Comparison of ENCODE assay signal across 11 mouse cellular contexts in genomic region chr7:39632836-39633235, GRCm38 (mm10).
DNase-seq lines count a peak whose midpoint lies in the region; ATAC-seq lines count a peak whose summit lies in the region.
"Had no signal": no experiment of that assay in that cellular context is flagged by ENCODE, and none has a peak within 500 bp of the region (broad histone marks: within the 10 kb centered on the region; RNA-seq: fewer than 3 reads in every experiment).

No protein-coding gene starts in this region.

- no peaks in the 10 kb centered on the region for H3K4me1 ChIP-seq in embryonic facial prominence, embryonic 14.5 days (ENCODE audit: control insufficient read depth, insufficient read depth, low read length)
- H3K4me1 ChIP-seq in embryonic facial prominence, embryonic 10.5 days = no peaks in the 10 kb centered on the region
- H3K4me1 ChIP-seq in hindbrain, embryonic 16.5 days (ENCODE audit: control insufficient read depth, insufficient read depth, low read depth, low read length) = no peaks in the 10 kb centered on the region
- no peaks in the 10 kb centered on the region for H3K4me1 ChIP-seq in intestine, embryonic 16.5 days (ENCODE audit: control insufficient read depth, insufficient read depth, low read length)
- H3K4me1 ChIP-seq: stomach, embryonic 15.5 days had no signal

- H3K4me2 ChIP-seq in embryonic facial prominence, embryonic 14.5 days (ENCODE audit: low read depth, low read length) = no peak overlapping the region
- no peak overlapping the region for H3K4me2 ChIP-seq in hindbrain, embryonic 16.5 days (ENCODE audit: low read length)
- H3K4me2 ChIP-seq in intestine, embryonic 16.5 days (ENCODE audit: low read depth, low read length) = no peak overlapping the region
- H3K4me2 ChIP-seq: stomach, embryonic 15.5 days had no signal

- DNase-seq in embryonic facial prominence, embryonic 14.5 days (ENCODE audit: low spot score) = peak; percentile 39
- DNase-seq in embryonic facial prominence, embryonic 10.5 days (ENCODE audit: low spot score) = no peak
- peak; percentile 17 for DNase-seq in layer of hippocampus, adult 11-12 months (ENCODE audit: low spot score)
- no peak for DNase-seq in layer of hippocampus, postnatal 25 days (ENCODE audit: extremely low spot score in 1 of 2, low spot score in 1 of 2)
- peak; percentile 73 for DNase-seq in Muller cell, postnatal 12 days (ENCODE audit: inconsistent ontology term)
- no peak for DNase-seq in urinary bladder, postnatal 36 days (ENCODE audit: low spot score in 2 of 2)
- DNase-seq: lung, postnatal 36 days had no signal

- H3K36me3 ChIP-seq in embryonic facial prominence, embryonic 14.5 days (ENCODE audit: control insufficient read depth, insufficient read depth, low read length) = no peaks in the 10 kb centered on the region
- H3K36me3 ChIP-seq in embryonic facial prominence, embryonic 10.5 days (replicated peaks) = no peaks in the 10 kb centered on the region
- no peaks in the 10 kb centered on the region for H3K36me3 ChIP-seq in hindbrain, embryonic 16.5 days (ENCODE audit: control insufficient read depth, insufficient read depth, low read length)
- H3K36me3 ChIP-seq in intestine, embryonic 16.5 days (ENCODE audit: control insufficient read depth, insufficient read depth, low read length) = no peaks in the 10 kb centered on the region
- H3K36me3 ChIP-seq: stomach, embryonic 15.5 days had no signal

- 36% methylated on average over 3 of the region's 3 CpGs for WGBS in embryonic facial prominence, embryonic 14.5 days
- 52% methylated on average over 3 of the region's 3 CpGs for WGBS in embryonic facial prominence, embryonic 10.5 days
- 15% methylated on average over 3 of the region's 3 CpGs for WGBS in hindbrain, embryonic 16.5 days
- WGBS in intestine, embryonic 16.5 days = 46% methylated on average over 3 of the region's 3 CpGs

- no peaks in the 10 kb centered on the region for H3K9me3 ChIP-seq in embryonic facial prominence, embryonic 14.5 days (ENCODE audit: control insufficient read depth, low read length)
- no peaks in the 10 kb centered on the region for H3K9me3 ChIP-seq in embryonic facial prominence, embryonic 10.5 days
- no peaks in the 10 kb centered on the region for H3K9me3 ChIP-seq in hindbrain, embryonic 16.5 days (ENCODE audit: control insufficient read depth, low read length)
- H3K9me3 ChIP-seq in intestine, embryonic 16.5 days (ENCODE audit: control insufficient read depth, low read length) = no peaks in the 10 kb centered on the region
- H3K9me3 ChIP-seq: stomach, embryonic 15.5 days had no signal

- no peak overlapping the region for H3K27ac ChIP-seq in embryonic facial prominence, embryonic 14.5 days (replicated peaks; ENCODE audit: low read depth, low read length)
- H3K27ac ChIP-seq in embryonic facial prominence, embryonic 10.5 days (replicated peaks) = no peak overlapping the region
- no peak overlapping the region for H3K27ac ChIP-seq in hindbrain, embryonic 16.5 days (ENCODE audit: low read depth, low read length)
- no peak overlapping the region for H3K27ac ChIP-seq in intestine, embryonic 16.5 days (ENCODE audit: low read length)
- H3K27ac ChIP-seq: stomach, embryonic 15.5 days had no signal

- no peak overlapping the region for H3K9ac ChIP-seq in embryonic facial prominence, embryonic 14.5 days (ENCODE audit: low read depth, low read length)
- no peak overlapping the region for H3K9ac ChIP-seq in hindbrain, embryonic 16.5 days (ENCODE audit: low read depth, low read length)
- no peak overlapping the region for H3K9ac ChIP-seq in intestine, embryonic 16.5 days (ENCODE audit: low read depth, low read length)
- H3K9ac ChIP-seq: stomach, embryonic 15.5 days had no signal

- no peaks in the 10 kb centered on the region for H3K27me3 ChIP-seq in embryonic facial prominence, embryonic 14.5 days (replicated peaks; ENCODE audit: control insufficient read depth, insufficient read depth, low read length)
- H3K27me3 ChIP-seq in embryonic facial prominence, embryonic 10.5 days (replicated peaks; ENCODE audit: low read depth, poor library complexity, severe bottlenecking) = no peaks in the 10 kb centered on the region
- no peaks in the 10 kb centered on the region for H3K27me3 ChIP-seq in hindbrain, embryonic 16.5 days (replicated peaks; ENCODE audit: control insufficient read depth, insufficient read depth, low read length)
- no peaks in the 10 kb centered on the region for H3K27me3 ChIP-seq in intestine, embryonic 16.5 days (replicated peaks; ENCODE audit: control insufficient read depth, insufficient read depth, low read length)
- H3K27me3 ChIP-seq: stomach, embryonic 15.5 days had no signal

- H3K4me3 ChIP-seq in embryonic facial prominence, embryonic 14.5 days (ENCODE audit: low read depth, low read length) = no peak overlapping the region
- no peak overlapping the region for H3K4me3 ChIP-seq in embryonic facial prominence, embryonic 10.5 days
- H3K4me3 ChIP-seq in hindbrain, embryonic 16.5 days (ENCODE audit: low read length) = no peak overlapping the region
- no peak overlapping the region for H3K4me3 ChIP-seq in intestine, embryonic 16.5 days (ENCODE audit: low read length)
- H3K4me3 ChIP-seq: stomach, embryonic 15.5 days had no signal

- 0 out of 2 replicates have a peak, but pooled peaks have one; percentile 30 for ATAC-seq in embryonic facial prominence, embryonic 14.5 days (ENCODE audit: low read depth)
- ATAC-seq in hindbrain, embryonic 16.5 days = peak; percentile 77
- ATAC-seq in intestine, embryonic 16.5 days = no peak
- ATAC-seq: Patski had no signal

Comparison
In these comparisons a context has a peak if more than half of its experiments do, and no peak if none do; other contexts are left out.
1. DNase-seq: peak in embryonic facial prominence, embryonic 14.5 days (single experiment), layer of hippocampus, adult 11-12 months (single experiment) and Muller cell, postnatal 12 days (single experiment); none in embryonic facial prominence, embryonic 10.5 days (single experiment), layer of hippocampus, postnatal 25 days (0 of 2) and urinary bladder, postnatal 36 days (0 of 2).